Mouse (Mus musculus) cerebellum, adult 2 months (tissue): ENCODE data around the gene Sh3pxd2b. TPM values are rescaled to one million over a fixed set of nuclear protein-coding genes. Genes with fewer than 3 reads are reported as not detected.

Source experiments
- DNase-seq, 2 experiments: peaks; one replicate each; pipeline ENCODE4 v3.0.0; 2021
- H3K27ac ChIP-seq: fragments of 200-500 bp; 2 replicates; pipeline ENCODE4 v1.5.1; 2012; ENCODE audit warnings: low read length, control low read depth, inconsistent platforms; ENCODE audit not compliant: insufficient read depth
- H3K27me3 ChIP-seq: fragments of 200-500 bp; 2 replicates; pipeline ENCODE4 v1.6.1; 2012; ENCODE audit warnings: inconsistent platforms, mild to moderate bottlenecking, low read length, moderate library complexity; ENCODE audit not compliant: control insufficient read depth, insufficient read depth
- H3K4me1 ChIP-seq: fragments of 200-500 bp; 2 replicates; pipeline ENCODE4 v1.6.1; 2011; ENCODE audit warnings: low read length; ENCODE audit not compliant: control insufficient read depth, insufficient read depth
- H3K4me3 ChIP-seq: fragments of 200-500 bp; replicated peaks from 2 replicates; pipeline ENCODE3; 2011; ENCODE audit warnings: mild to moderate bottlenecking, low read depth, low read length, control low read depth; ENCODE audit not compliant: insufficient read depth
- CTCF ChIP-seq: fragments of 200-500 bp; IDR thresholded peaks from 2 replicates; pipeline ENCODE4 v1.5.1; 2011; ENCODE audit warnings: low read depth, mild to moderate bottlenecking, control low read depth, low read length, moderate library complexity, borderline replicate concordance; ENCODE audit not compliant: insufficient read depth
- POLR2A ChIP-seq: fragments of 200-500 bp; IDR thresholded peaks from 2 replicates; pipeline ENCODE4 v1.6.1; 2011; ENCODE audit warnings: low read length, control low read depth, borderline replicate concordance; ENCODE audit not compliant: insufficient read depth
- WGBS: fragments of 180-500 bp; shearing (Covaris S2); methylation state at CpG from one replicate; pipeline ENCODE4 v1.1.7; 2018; 5-methylcytosine and 5-hydroxymethylcytosine counted together
- polyA plus RNA-seq: library from polyadenylated mRNA; depleted of rRNA; stranded (reverse); fragments of >200 nt; gene quantifications from 2 replicates; pipeline ENCODE4 v1.2.3, GENCODE M21; 2012

The Sh3pxd2b gene
- polyA plus RNA-seq, 1 experiment, result 9.1 TPM

- no peak for DNase-seq
- no peaks in the 10 kb centered on the region for H3K27me3 ChIP-seq
- no peak overlapping the region for H3K27ac ChIP-seq
- TF ChIP-seq CTCF, result no peak
- peaks cover 9% of the 10 kb centered on the region for H3K4me1 ChIP-seq
- 92% methylated on average over 7 of the region's 7 CpGs for WGBS
- H3K4me3 ChIP-seq, result no peak overlapping the region
These were observed 79.9 kb downstream of the Sh3pxd2b start for GRCm38 (mm10) chr11:32427537-32427936.

- no peaks in the 10 kb centered on the region for H3K27me3 ChIP-seq
- no peak for DNase-seq
- H3K27ac ChIP-seq, result no peak overlapping the region
- TF ChIP-seq CTCF (no peak), POLR2A (no peak)
- no peak overlapping the region for H3K4me3 ChIP-seq
- WGBS, result 61% methylated on average over 6 of the region's 6 CpGs
- no peaks in the 10 kb centered on the region for H3K4me1 ChIP-seq
These were observed 87.9 kb downstream of the Sh3pxd2b start for GRCm38 (mm10) chr11:32435410-32436060.

GRCm38 (mm10) chr11:32442576-32442975 is 95.0 kb downstream of the Sh3pxd2b start:
- Histone ChIP-seq H3K27ac (no peak overlapping the region), H3K27me3 (no peaks in the 10 kb centered on the region), H3K4me1 (no peaks in the 10 kb centered on the region), H3K4me3 (no peak overlapping the region)
- TF ChIP-seq CTCF, result no peak
- no peak for TF ChIP-seq POLR2A
- no peak for DNase-seq
- WGBS, result 82% methylated on average over 3 of the region's 3 CpGs

GRCm38 (mm10) chr11:32444266-32444665 is 96.6 kb downstream of the Sh3pxd2b start:
- Histone ChIP-seq H3K27me3 (no peaks in the 10 kb centered on the region), H3K27ac (no peak overlapping the region), H3K4me3 (no peak overlapping the region), H3K4me1 (no peaks in the 10 kb centered on the region)
- no peak for TF ChIP-seq CTCF
- TF ChIP-seq POLR2A, result no peak
- no peak for DNase-seq
- WGBS, result 2% methylated on average over 1 of the region's 1 CpGs

GRCm38 (mm10) chr11:32445135-32445534 is 97.5 kb downstream of the Sh3pxd2b start:
- no peak for TF ChIP-seq POLR2A
- TF ChIP-seq CTCF, result no peak
- 84% methylated on average over 1 of the region's 1 CpGs for WGBS
- H3K27ac ChIP-seq, result no peak overlapping the region
- no peaks in the 10 kb centered on the region for H3K27me3 ChIP-seq
- H3K4me3 ChIP-seq, result no peak overlapping the region
- H3K4me1 ChIP-seq, result no peaks in the 10 kb centered on the region
- no peak for DNase-seq

GRCm38 (mm10) chr11:32445637-32446226 is 98.1 kb downstream of the Sh3pxd2b start:
- WGBS, result 83% methylated on average over 6 of the region's 6 CpGs
- Histone ChIP-seq H3K27ac (no peak overlapping the region), H3K27me3 (no peaks in the 10 kb centered on the region), H3K4me1 (0 out of 2 replicates have a peak, but pooled peaks cover 3% of the 10 kb centered on the region), H3K4me3 (no peak overlapping the region)
- no peak for DNase-seq
- TF ChIP-seq POLR2A, result no peak
- no peak for TF ChIP-seq CTCF

- Histone ChIP-seq H3K4me3 (no peak overlapping the region), H3K27me3 (no peaks in the 10 kb centered on the region), H3K4me1 (peaks cover 3% of the 10 kb centered on the region; the same call in 1 of the 2 replicates), H3K27ac (no peak overlapping the region)
- TF ChIP-seq CTCF (peak; percentile 85), POLR2A (no peak)
- WGBS, result 0% methylated on average over 1 of the region's 1 CpGs
- DNase-seq, result peak; percentile 67 to 79
These were observed 102.6 kb downstream of the Sh3pxd2b start for GRCm38 (mm10) chr11:32450216-32450615.

- DNase-seq, result no peak
- Histone ChIP-seq H3K27ac (no peak overlapping the region), H3K27me3 (no peaks in the 10 kb centered on the region), H3K4me1 (peaks cover 3% of the 10 kb centered on the region; the same call in 1 of the 2 replicates), H3K4me3 (no peak overlapping the region)
- no peak for TF ChIP-seq CTCF
- no peak for TF ChIP-seq POLR2A
- 96% methylated on average over 6 of the region's 6 CpGs for WGBS
These were observed 103.7 kb downstream of the Sh3pxd2b start for GRCm38 (mm10) chr11:32451306-32451705.
